8 mouse cellular contexts compared by ENCODE assay signal in the genomic region with DNA sequence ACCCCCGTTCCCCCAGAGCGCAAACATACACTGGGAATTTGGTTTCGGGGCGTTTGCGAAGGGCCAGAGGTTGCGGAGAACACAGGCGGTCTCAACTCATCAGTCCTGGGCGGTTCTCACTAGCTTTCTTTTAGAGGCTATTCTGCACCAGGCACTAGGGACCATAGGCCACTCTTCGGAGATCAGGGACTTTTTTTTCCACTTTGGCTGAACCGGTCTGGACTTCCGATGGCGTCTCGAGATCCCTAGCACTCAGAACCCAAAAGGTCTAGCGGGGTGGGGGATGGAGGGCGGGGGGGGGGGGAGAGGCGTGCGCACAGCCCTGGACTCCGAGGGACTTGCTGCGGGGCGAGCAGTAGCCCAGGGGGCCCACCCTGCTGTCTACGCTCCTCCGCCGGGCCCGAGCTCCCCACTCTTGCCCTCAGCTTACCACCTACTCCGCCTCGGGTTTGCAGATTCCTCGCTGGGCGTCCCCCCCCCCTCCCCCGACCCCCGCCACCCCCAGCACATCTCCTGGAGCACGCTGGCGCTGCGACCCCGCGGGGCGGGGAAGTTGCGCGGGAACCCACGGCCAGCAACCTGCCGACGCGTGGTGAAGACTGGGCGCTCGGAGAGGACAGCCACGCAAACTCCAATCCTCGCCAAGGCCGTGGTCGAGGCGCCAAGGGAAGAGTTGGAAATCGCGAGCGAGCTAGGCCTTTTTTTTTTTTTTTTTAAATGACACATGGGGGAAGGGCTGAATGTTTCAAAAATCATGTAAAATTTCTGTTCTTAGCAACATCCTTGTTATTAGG. TPM values are rescaled to one million over a fixed set of nuclear protein-coding genes. Genes with fewer than 3 reads are reported as not detected.
DNase-seq lines count a peak whose midpoint lies in the region; ATAC-seq and TF ChIP-seq lines count a peak whose summit lies in the region.

No protein-coding gene starts in this region.

- peaks cover 58% of the 10 kb centered on the region for H3K27me3 ChIP-seq in kidney, postnatal 0 days (ENCODE audit: insufficient read depth, low read length)
- H3K27me3 ChIP-seq in forebrain, embryonic 10.5 days (ENCODE audit: poor library complexity, severe bottlenecking) = peaks cover 83% of the 10 kb centered on the region
- H3K27me3 ChIP-seq in intestine, postnatal 0 days (replicated peaks; ENCODE audit: control insufficient read depth, insufficient read depth, low read length) = peaks cover 72% of the 10 kb centered on the region
- H3K27me3 ChIP-seq in neural tube, embryonic 12.5 days (replicated peaks) = peaks cover 74% of the 10 kb centered on the region

- peak overlapping the region; percentile 40 for H3K4me2 ChIP-seq in kidney, postnatal 0 days (ENCODE audit: low read length)
- H3K4me2 ChIP-seq in intestine, postnatal 0 days (replicated peaks; ENCODE audit: low read depth) = peak overlapping the region; percentile 51
- H3K4me2 ChIP-seq in neural tube, embryonic 12.5 days (replicated peaks) = peak overlapping the region; percentile 44

- peaks cover 20% of the 10 kb centered on the region for H3K4me1 ChIP-seq in kidney, postnatal 0 days (replicated peaks; ENCODE audit: insufficient read depth, low read length)
- H3K4me1 ChIP-seq in forebrain, embryonic 10.5 days = peaks cover 66% of the 10 kb centered on the region
- H3K4me1 ChIP-seq in intestine, postnatal 0 days (replicated peaks; ENCODE audit: control insufficient read depth, insufficient read depth, low read length) = peaks cover 14% of the 10 kb centered on the region; the same call in 1 of the 2 replicates
- H3K4me1 ChIP-seq in neural tube, embryonic 12.5 days = peaks cover 29% of the 10 kb centered on the region

- H3K9ac ChIP-seq in kidney, postnatal 0 days (ENCODE audit: low read depth, low read length) = no peak overlapping the region
- no peak overlapping the region for H3K9ac ChIP-seq in intestine, postnatal 0 days (ENCODE audit: low read depth, low read length)
- no peak overlapping the region for H3K9ac ChIP-seq in neural tube, embryonic 12.5 days

- no peaks in the 10 kb centered on the region for H3K9me3 ChIP-seq in kidney, postnatal 0 days (replicated peaks; ENCODE audit: low read length)
- H3K9me3 ChIP-seq in forebrain, embryonic 10.5 days = no peaks in the 10 kb centered on the region
- H3K9me3 ChIP-seq in intestine, postnatal 0 days (ENCODE audit: control insufficient read depth) = no peaks in the 10 kb centered on the region
- H3K9me3 ChIP-seq in neural tube, embryonic 12.5 days = no peaks in the 10 kb centered on the region

- no peaks in the 10 kb centered on the region for H3K36me3 ChIP-seq in kidney, postnatal 0 days (ENCODE audit: insufficient read depth, low read length)
- no peaks in the 10 kb centered on the region for H3K36me3 ChIP-seq in forebrain, embryonic 10.5 days (replicated peaks)
- H3K36me3 ChIP-seq in intestine, postnatal 0 days (ENCODE audit: control insufficient read depth, insufficient read depth) = no peaks in the 10 kb centered on the region
- no peaks in the 10 kb centered on the region for H3K36me3 ChIP-seq in neural tube, embryonic 12.5 days

- WGBS in kidney, postnatal 0 days = 2% methylated on average over 47 of the region's 52 CpGs
- under 1% methylated on average over 50 of the region's 52 CpGs for WGBS in forebrain, embryonic 10.5 days
- WGBS in intestine, postnatal 0 days = 2% methylated on average over 45 of the region's 52 CpGs
- under 1% methylated on average over 51 of the region's 52 CpGs for WGBS in neural tube, embryonic 12.5 days

- ATAC-seq in kidney, postnatal 0 days (replicated peaks; ENCODE audit: low FRiP score, low read depth) = no peak
- no peak for ATAC-seq in intestine, postnatal 0 days
- ATAC-seq in neural tube, embryonic 12.5 days (ENCODE audit: low FRiP score, low read depth) = no peak

- no peak overlapping the region for H3K27ac ChIP-seq in kidney, postnatal 0 days
- H3K27ac ChIP-seq in forebrain, embryonic 10.5 days = peak overlapping the region; percentile 96
- H3K27ac ChIP-seq in intestine, postnatal 0 days (ENCODE audit: low read depth, low read length) = no peak overlapping the region
- H3K27ac ChIP-seq in neural tube, embryonic 12.5 days = no peak overlapping the region

- DNase-seq in kidney, postnatal 0 days (ENCODE audit: low spot score) = no peak
- no peak for DNase-seq in kidney, adult 11 months
- DNase-seq in forebrain, embryonic 10.5 days (ENCODE audit: extremely low spot score, low spot score) = peak; percentile 49
- DNase-seq in testis, postnatal 10 days (ENCODE audit: low spot score) = no peak
- no peak for DNase-seq in left cerebral cortex, postnatal 4 days
- no peak for DNase-seq in right cerebral cortex, postnatal 25 days

- no peak for TF ChIP-seq CTCF in kidney, postnatal 0 days (IDR thresholded peaks at IDR 0.05; ENCODE audit: low read depth)
- no peak for TF ChIP-seq CTCF in intestine, postnatal 0 days (IDR thresholded peaks at IDR 0.05; ENCODE audit: low read depth)

- intact Hi-C loops in left cerebral cortex, postnatal 4 days (cut with DNase I) = loop anchor here (2.0 kb wide), 1 partner anchor 327 kb away; no protein-coding TSS in a partner anchor

- H3K4me3 ChIP-seq in kidney, postnatal 0 days (replicated peaks; ENCODE audit: low read depth, low read length) = peak overlapping the region; percentile 14; the same call in 1 of the 2 replicates
- peak overlapping the region; percentile 58 for H3K4me3 ChIP-seq in forebrain, embryonic 10.5 days
- peak overlapping the region; percentile 18 for H3K4me3 ChIP-seq in intestine, postnatal 0 days (ENCODE audit: low read depth, low read length)
- H3K4me3 ChIP-seq in neural tube, embryonic 12.5 days = peak overlapping the region; percentile 13; the same call in 1 of the 2 replicates

RNA-seq across cellular contexts. Expression of gene Ostm1, which starts 52.1 kb away (rescaled TPM):
- polyA plus RNA-seq in kidney, postnatal 0 days (2015; fragmentation: Nextera tagmentation; extraction: Ambion mirVana) = 26.6 and 27.9 TPM in 2 replicates
- polyA plus RNA-seq in forebrain, embryonic 10.5 days (2016; fragmentation: Nextera tagmentation; extraction: Ambion mirVana) = 44.2 and 44.7 TPM in 2 replicates
- polyA plus RNA-seq in intestine, postnatal 0 days (2015; fragmentation: Nextera tagmentation; extraction: Ambion mirVana) = 25.4 and 29.1 TPM in 2 replicates
- polyA plus RNA-seq in neural tube, embryonic 12.5 days (2016; fragmentation: Nextera tagmentation; extraction: Ambion mirVana) = 21.7 and 24.1 TPM in 2 replicates
- total RNA-seq in left cerebral cortex, postnatal 4 days (2021) = 10 to 100 TPM; 32.0 to 34.1 TPM

RNA-seq across cellular contexts. Expression of gene Nr2e1, which starts 52.3 kb away (rescaled TPM):
- polyA plus RNA-seq in kidney, postnatal 0 days (2015; fragmentation: Nextera tagmentation; extraction: Ambion mirVana) = not detected in 2 replicates
- 80.9 and 87.7 TPM in 2 replicates for polyA plus RNA-seq in forebrain, embryonic 10.5 days (2016; fragmentation: Nextera tagmentation; extraction: Ambion mirVana)
- not detected in 2 replicates for polyA plus RNA-seq in intestine, postnatal 0 days (2015; fragmentation: Nextera tagmentation; extraction: Ambion mirVana)
- not detected in 2 replicates for polyA plus RNA-seq in neural tube, embryonic 12.5 days (2016; fragmentation: Nextera tagmentation; extraction: Ambion mirVana)
- total RNA-seq in left cerebral cortex, postnatal 4 days (2021) = 10 to 100 TPM; 11.1 to 13.1 TPM

Comparison
In these comparisons a context has a peak if more than half of its experiments do, and no peak if none do; other contexts are left out.
1. RNA of gene Nr2e1, which starts 52.3 kb away (polyA plus RNA-seq): 80.9 to 87.7 TPM in forebrain, embryonic 10.5 days; not detected in kidney, postnatal 0 days, not detected in intestine, postnatal 0 days and not detected in neural tube, embryonic 12.5 days; every median in the first group is over 10 times any median in the second.
2. Peak in every context shown above with its lines, with median percentiles within 50 percentile points of each other: H3K4me2 ChIP-seq and H3K4me3 ChIP-seq.